Mouse (Mus musculus): ENCODE results near the gene Elobl. TPM values are rescaled to one million over a fixed set of nuclear protein-coding genes. Genes with fewer than 3 reads are reported as not detected.

Elobl gene
- polyA plus RNA-seq, 1 experiment from 2014 or later, result not detected

DNA sequence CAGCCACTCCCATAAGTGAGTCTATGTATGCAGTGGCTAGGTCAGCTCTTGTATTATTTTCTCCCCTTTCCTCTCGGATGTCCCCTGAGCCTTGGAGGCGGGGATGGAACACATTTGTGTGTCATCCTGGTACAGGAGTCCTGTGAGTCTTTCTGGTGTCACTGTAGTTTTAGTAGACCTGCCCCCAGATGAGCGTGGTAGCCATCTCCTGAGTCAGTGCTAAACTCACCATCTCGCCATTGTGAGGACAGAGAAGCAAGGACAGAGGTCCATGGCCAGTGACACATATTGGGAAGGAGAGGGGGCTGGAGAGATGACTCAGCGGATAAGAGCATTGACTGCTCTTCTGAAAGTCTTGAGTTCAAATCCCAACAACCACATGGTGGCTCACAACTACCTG, 10.5 kb upstream of the Elobl start:
- WGBS, result 89% methylated on average over 5 of the region's 5 CpGs
- no peak for DNase-seq (ENCODE audit: low spot score)
- Histone ChIP-seq H3K36me3 (ENCODE audit: control insufficient read depth, insufficient read depth, low read length) (peaks cover 10% of the 10 kb centered on the region), H3K9ac (ENCODE audit: low read depth, low read length) (no peak overlapping the region), H3K4me1 (ENCODE audit: control insufficient read depth, insufficient read depth, low read length) (peaks cover 5% of the 10 kb centered on the region), H3K4me2 (ENCODE audit: low read depth, low read length) (no peak overlapping the region), H3K4me3 (ENCODE audit: low read depth, low read length) (no peak overlapping the region), H3K27me3 (replicated peaks; ENCODE audit: control insufficient read depth, insufficient read depth, low read length) (no peaks in the 10 kb centered on the region), H3K27ac (replicated peaks; ENCODE audit: low read depth, low read length) (no peak overlapping the region), H3K9me3 (ENCODE audit: control insufficient read depth, low read length) (no peaks in the 10 kb centered on the region)
- no peak for ATAC-seq (ENCODE audit: low read depth)

DNA sequence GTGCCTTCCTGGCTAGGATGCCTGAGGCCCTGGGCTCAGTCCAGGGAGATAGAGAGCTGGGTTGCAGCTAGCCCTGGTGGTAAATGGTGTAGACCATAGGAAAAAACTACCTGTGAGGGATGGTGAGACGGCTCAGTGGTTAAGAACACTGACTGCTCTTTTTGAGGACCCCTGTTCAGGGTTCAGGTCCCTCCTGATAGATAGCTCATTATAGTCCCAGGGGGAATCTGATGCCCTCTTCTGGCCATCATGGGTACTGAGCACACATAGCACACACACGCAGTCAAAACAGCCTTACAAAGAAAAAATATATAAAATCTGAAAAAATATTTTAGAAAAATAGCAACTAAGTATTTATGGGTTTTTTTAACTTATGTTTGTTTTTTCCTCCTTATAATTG, 9.6 kb upstream of the Elobl start:
- ATAC-seq (ENCODE audit: low read depth) (no peak), DNase-seq (ENCODE audit: low spot score) (no peak)
- Histone ChIP-seq H3K36me3 (ENCODE audit: control insufficient read depth, insufficient read depth, low read length) (peaks cover 1% of the 10 kb centered on the region), H3K9me3 (ENCODE audit: control insufficient read depth, low read length) (no peaks in the 10 kb centered on the region), H3K9ac (ENCODE audit: low read depth, low read length) (no peak overlapping the region), H3K27me3 (replicated peaks; ENCODE audit: control insufficient read depth, insufficient read depth, low read length) (no peaks in the 10 kb centered on the region), H3K4me1 (ENCODE audit: control insufficient read depth, insufficient read depth, low read length) (peaks cover 5% of the 10 kb centered on the region), H3K27ac (replicated peaks; ENCODE audit: low read depth, low read length) (no peak overlapping the region), H3K4me2 (ENCODE audit: low read depth, low read length) (no peak overlapping the region), H3K4me3 (ENCODE audit: low read depth, low read length) (no peak overlapping the region)
- 94% methylated on average over 2 of the region's 2 CpGs for WGBS

DNA sequence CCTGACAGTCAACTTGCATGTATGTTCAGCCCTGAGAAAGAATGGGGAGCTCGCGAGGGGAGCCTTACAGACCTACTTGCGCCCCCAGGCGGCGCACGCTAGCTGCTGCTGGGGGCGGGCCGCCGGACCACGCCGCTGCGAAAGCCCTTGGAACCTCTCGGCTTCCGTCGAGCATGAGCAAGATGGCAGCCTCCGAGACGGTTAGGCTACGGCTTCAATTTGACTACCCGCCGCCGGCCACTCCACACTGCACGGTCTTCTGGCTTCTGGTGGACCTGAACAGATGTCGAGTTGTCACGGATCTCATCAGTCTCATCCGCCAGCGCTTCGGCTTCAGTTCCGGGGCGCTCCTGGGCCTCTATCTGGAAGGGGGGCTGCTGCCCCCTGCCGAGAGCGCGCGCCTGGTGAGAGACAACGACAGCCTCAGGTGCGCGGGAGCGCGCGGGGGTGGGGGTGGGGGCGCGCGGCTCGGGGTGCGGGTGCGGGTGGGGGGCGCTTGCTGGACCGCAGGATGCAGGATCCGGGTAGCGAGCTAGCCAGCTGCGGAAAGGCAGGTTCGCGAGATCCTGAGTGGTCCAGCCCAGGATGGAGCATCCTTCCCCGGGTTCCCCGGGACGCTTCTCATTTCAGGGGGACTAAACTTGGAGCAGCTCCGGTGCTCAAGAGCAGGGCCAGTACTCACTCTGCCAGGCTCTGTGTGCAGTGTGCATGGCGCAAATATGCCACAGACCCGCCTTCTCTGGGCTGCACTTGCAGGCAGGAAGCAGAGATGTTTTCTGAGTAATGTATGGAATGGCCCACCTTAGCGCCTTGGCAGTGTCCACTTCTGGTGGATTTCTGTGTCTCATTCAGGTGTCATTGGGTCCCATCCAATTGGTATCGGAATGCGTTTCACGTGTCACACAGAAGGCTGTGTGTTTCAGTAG, 7.3 kb upstream of the Elobl start:
- peak overlapping the region; percentile 72 for H3K4me3 ChIP-seq (ENCODE audit: low read depth, low read length)
- no peaks in the 10 kb centered on the region for H3K27me3 ChIP-seq (replicated peaks; ENCODE audit: control insufficient read depth, insufficient read depth, low read length)
- peaks cover 5% of the 10 kb centered on the region for H3K4me1 ChIP-seq (ENCODE audit: control insufficient read depth, insufficient read depth, low read length)
- peak overlapping the region; percentile 91 for H3K27ac ChIP-seq (replicated peaks; ENCODE audit: low read depth, low read length)
- ATAC-seq (ENCODE audit: low read depth) (peak; percentile 90), DNase-seq (ENCODE audit: low spot score) (peak; percentile 97)
- H3K36me3 ChIP-seq (ENCODE audit: control insufficient read depth, insufficient read depth, low read length), result no peaks in the 10 kb centered on the region
- H3K9me3 ChIP-seq (ENCODE audit: control insufficient read depth, low read length), result no peaks in the 10 kb centered on the region
- peak overlapping the region; percentile 85 for H3K9ac ChIP-seq (ENCODE audit: low read depth, low read length)
- peak overlapping the region; percentile 79 for H3K4me2 ChIP-seq (ENCODE audit: low read depth, low read length)
- 1% methylated on average over 46 of the region's 62 CpGs for WGBS

DNA sequence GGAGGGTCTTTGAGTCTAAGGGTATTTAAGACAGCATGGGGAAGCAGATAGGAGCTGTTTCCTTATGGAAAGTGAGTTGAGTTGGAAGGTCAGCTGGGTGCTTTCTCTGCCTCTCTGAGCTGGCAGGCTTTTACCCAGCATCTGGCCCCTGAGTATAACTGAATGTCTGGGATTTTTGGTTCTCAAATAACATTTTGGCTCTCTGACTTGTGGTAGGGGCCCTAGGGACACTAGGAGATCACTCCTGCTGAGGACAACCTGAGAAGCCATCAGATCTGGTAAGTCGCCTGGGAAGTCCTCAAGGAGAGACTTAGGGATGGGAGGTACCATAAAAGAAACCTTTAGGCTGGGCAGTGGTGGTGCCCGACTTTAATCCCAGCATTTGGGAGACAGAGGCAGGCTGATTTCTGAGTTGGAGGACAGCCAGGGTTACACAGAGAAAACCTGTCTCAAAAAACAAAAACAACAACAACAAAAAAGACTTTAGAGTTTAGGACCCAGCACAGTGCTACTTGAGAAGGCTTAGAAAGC, 3.5 kb upstream of the Elobl start, which contains the start of gene Coil:
Gene Coil, plus strand, starts transcription at position 51 of the 531 bp plus-strand sequence.
- no peak within 1 kb of the TSS for H3K27ac ChIP-seq (replicated peaks; ENCODE audit: low read depth, low read length)
- H3K36me3 ChIP-seq (ENCODE audit: control insufficient read depth, insufficient read depth, low read length), result no peaks in the 10 kb centered on the region
- ATAC-seq (ENCODE audit: low read depth), result no peak
- no peak within 1 kb of the TSS for H3K9ac ChIP-seq (ENCODE audit: low read depth, low read length)
- DNase-seq (ENCODE audit: low spot score), result peak; percentile 41
- 24% methylated on average over 2 of the region's 2 CpGs for WGBS
- H3K4me1 ChIP-seq (ENCODE audit: control insufficient read depth, insufficient read depth, low read length), result peaks cover 5% of the 10 kb centered on the region
- H3K9me3 ChIP-seq (ENCODE audit: control insufficient read depth, low read length), result no peaks in the 10 kb centered on the region
- no peak within 1 kb of the TSS for H3K4me3 ChIP-seq (ENCODE audit: low read depth, low read length)
- no peaks in the 10 kb centered on the region for H3K27me3 ChIP-seq (replicated peaks; ENCODE audit: control insufficient read depth, insufficient read depth, low read length)
- no peak within 1 kb of the TSS for H3K4me2 ChIP-seq (ENCODE audit: low read depth, low read length)

DNA sequence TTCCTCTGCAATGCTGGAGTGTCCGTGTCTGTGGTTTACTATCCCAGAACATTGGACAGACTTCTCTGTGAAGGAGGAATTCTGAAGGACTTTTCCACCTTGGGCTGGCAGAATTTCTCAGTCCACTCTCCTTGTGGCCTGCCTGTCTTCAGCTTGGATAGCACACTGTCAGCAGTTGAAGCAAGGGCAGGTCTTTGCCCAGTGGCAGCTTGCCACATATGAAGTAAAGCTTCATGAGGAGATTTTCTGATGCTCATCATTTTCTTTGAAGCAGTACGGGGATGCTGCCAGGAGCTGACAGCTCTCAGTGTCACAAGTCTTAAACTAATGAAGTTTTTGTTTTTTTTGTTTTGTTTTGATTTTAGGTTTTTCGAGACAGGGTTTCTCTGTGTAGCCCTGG, 7.9 kb downstream of the Elobl start:
- 78% methylated on average over 3 of the region's 3 CpGs for WGBS
- H3K4me1 ChIP-seq (ENCODE audit: control insufficient read depth, insufficient read depth, low read length), result peaks cover 4% of the 10 kb centered on the region
- H3K9ac ChIP-seq (ENCODE audit: low read depth, low read length), result no peak overlapping the region
- H3K4me3 ChIP-seq (ENCODE audit: low read depth, low read length), result no peak overlapping the region
- no peak overlapping the region for H3K27ac ChIP-seq (replicated peaks; ENCODE audit: low read depth, low read length)
- H3K4me2 ChIP-seq (ENCODE audit: low read depth, low read length), result no peak overlapping the region
- no peaks in the 10 kb centered on the region for H3K27me3 ChIP-seq (replicated peaks; ENCODE audit: control insufficient read depth, insufficient read depth, low read length)
- DNase-seq (ENCODE audit: low spot score) (no peak), ATAC-seq (ENCODE audit: low read depth) (no peak)
- no peaks in the 10 kb centered on the region for H3K9me3 ChIP-seq (ENCODE audit: control insufficient read depth, low read length)
- H3K36me3 ChIP-seq (ENCODE audit: control insufficient read depth, insufficient read depth, low read length), result no peaks in the 10 kb centered on the region

DNA sequence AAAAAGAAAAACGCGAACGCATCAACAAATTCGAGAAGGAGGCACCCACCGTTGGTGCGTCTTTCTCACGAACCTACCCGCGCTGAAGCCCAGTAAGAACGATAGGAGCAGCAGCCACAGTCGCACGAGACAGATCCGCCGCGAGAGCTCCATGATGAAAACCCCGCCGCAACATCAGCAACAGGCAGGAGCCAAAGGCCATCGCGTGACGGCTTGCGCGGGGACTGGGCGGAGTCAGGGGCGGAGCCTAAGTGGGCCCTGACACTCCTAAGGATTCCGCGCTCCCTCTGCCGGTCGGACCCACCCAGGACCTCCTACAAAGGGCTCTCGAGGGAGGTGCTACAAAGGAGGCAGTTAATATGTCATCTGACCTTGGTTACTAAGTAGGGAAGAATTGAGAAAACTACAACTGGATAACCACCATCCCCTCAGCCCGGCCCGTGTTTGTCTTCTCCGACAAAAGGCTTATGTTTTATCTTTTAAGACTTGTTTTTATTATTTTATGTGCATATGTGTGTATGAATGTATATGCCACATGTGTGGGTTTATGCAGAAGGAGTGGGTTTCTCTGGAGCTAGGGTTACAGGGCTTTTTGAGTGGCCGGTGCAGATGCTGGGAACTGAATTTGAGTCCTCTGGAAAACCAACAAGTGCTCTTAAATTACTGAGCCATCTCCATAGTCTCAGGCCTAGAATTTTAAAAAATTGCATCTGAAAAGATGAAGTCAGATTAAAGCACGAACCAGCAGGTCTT, 11.3 kb downstream of the Elobl start, which contains the start of gene Scpep1:
Gene Scpep1, minus strand, starts transcription at position 249 of the 753 bp plus-strand sequence.
- ATAC-seq (ENCODE audit: low read depth) (peak; percentile 98), DNase-seq (ENCODE audit: low spot score) (peak; percentile 97)
- WGBS, result 3% methylated on average over 32 of the region's 34 CpGs
- H3K27me3 ChIP-seq (replicated peaks; ENCODE audit: control insufficient read depth, insufficient read depth, low read length), result no peaks in the 10 kb centered on the region
- peak within 1 kb of the TSS; percentile 75 for H3K27ac ChIP-seq (replicated peaks; ENCODE audit: low read depth, low read length)
- H3K9ac ChIP-seq (ENCODE audit: low read depth, low read length), result peak within 1 kb of the TSS; percentile 67
- no peaks in the 10 kb centered on the region for H3K9me3 ChIP-seq (ENCODE audit: control insufficient read depth, low read length)
- H3K36me3 ChIP-seq (ENCODE audit: control insufficient read depth, insufficient read depth, low read length), result 0 out of 2 replicates have a peak, but pooled peaks cover 4% of the 10 kb centered on the region
- H3K4me1 ChIP-seq (ENCODE audit: control insufficient read depth, insufficient read depth, low read length), result peaks cover 4% of the 10 kb centered on the region
- H3K4me2 ChIP-seq (ENCODE audit: low read depth, low read length), result peak within 1 kb of the TSS; percentile 62
- peak within 1 kb of the TSS; percentile 52 for H3K4me3 ChIP-seq (ENCODE audit: low read depth, low read length)

DNA sequence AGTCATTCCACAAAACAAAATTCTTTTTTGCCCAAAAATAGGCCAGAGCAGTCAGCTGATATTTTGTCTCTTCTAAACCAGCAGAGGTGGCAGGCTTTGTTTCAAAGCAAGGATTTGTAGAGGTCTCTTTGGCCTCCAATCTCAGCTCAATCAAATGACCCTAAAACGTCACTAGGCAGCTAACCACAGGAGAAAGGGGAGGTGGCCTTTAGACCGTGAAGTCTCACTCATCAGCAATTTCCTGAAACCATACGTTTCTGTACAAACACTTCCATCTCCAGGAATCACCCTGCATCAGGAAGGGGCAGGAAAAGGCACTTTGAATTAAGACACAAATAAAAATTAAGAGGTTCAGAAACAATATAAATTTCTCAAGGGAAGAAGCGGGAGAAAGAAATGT, 11.9 kb downstream of the Elobl start:
- Histone ChIP-seq H3K4me1 (ENCODE audit: control insufficient read depth, insufficient read depth, low read length) (peaks cover 4% of the 10 kb centered on the region), H3K9ac (ENCODE audit: low read depth, low read length) (peak overlapping the region; percentile 67), H3K9me3 (ENCODE audit: control insufficient read depth, low read length) (no peaks in the 10 kb centered on the region), H3K27me3 (replicated peaks; ENCODE audit: control insufficient read depth, insufficient read depth, low read length) (no peaks in the 10 kb centered on the region), H3K27ac (replicated peaks; ENCODE audit: low read depth, low read length) (peak overlapping the region; percentile 75), H3K4me2 (ENCODE audit: low read depth, low read length) (peak overlapping the region; percentile 62), H3K4me3 (ENCODE audit: low read depth, low read length) (peak overlapping the region; percentile 52), H3K36me3 (ENCODE audit: control insufficient read depth, insufficient read depth, low read length) (0 out of 2 replicates have a peak, but pooled peaks cover 4% of the 10 kb centered on the region)
- DNase-seq (ENCODE audit: low spot score), result peak; percentile 56
- peak; percentile 48; the same call in 1 of the 2 replicates for ATAC-seq (ENCODE audit: low read depth)
- WGBS, result under 1% methylated on average over 4 of the region's 4 CpGs

DNA sequence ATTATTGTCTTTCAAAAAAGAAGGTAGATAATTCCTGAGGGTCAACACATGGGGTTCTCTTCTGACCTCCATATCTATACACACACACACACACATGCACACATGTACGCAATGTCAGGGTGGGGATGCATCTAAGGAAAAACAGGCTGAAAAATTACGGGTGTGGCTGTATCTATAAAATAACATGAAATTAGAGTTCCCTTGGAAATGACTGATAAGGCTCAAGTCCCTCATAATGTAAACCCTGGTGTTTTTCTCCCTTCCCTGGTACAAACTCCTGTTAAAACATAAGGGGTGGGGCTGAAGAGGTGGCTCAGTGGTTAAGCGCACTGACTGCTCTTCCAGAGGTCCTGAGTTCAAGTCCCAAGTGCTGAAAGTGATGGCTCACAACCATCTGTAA, 13.1 kb downstream of the Elobl start:
- Histone ChIP-seq H3K4me1 (ENCODE audit: control insufficient read depth, insufficient read depth, low read length) (peaks cover 4% of the 10 kb centered on the region), H3K4me3 (ENCODE audit: low read depth, low read length) (no peak overlapping the region), H3K27ac (replicated peaks; ENCODE audit: low read depth, low read length) (no peak overlapping the region), H3K27me3 (replicated peaks; ENCODE audit: control insufficient read depth, insufficient read depth, low read length) (no peaks in the 10 kb centered on the region), H3K9me3 (ENCODE audit: control insufficient read depth, low read length) (no peaks in the 10 kb centered on the region), H3K4me2 (ENCODE audit: low read depth, low read length) (no peak overlapping the region), H3K9ac (ENCODE audit: low read depth, low read length) (0 out of 2 replicates have a peak overlapping the region, but pooled peaks have one; percentile 14), H3K36me3 (ENCODE audit: control insufficient read depth, insufficient read depth, low read length) (0 out of 2 replicates have a peak, but pooled peaks cover 4% of the 10 kb centered on the region)
- WGBS, result 84% methylated on average over 3 of the region's 3 CpGs
- DNase-seq (ENCODE audit: low spot score) (no peak), ATAC-seq (ENCODE audit: low read depth) (no peak)
